Mouse (Mus musculus) neural tube, embryonic 13.5 days (tissue): ENCODE measurements at regions not wholly inside any gene's neighbourhood (a gene's known extent, or its start where the extent isn't known, plus 50 kb on each side); places are given as distances from the start of the nearest gene placed in this dataset.

Experiments
- ATAC-seq: fragments of 200-750 bp; cut with Nextera tagmentation; 2 replicates; pipeline ENCODE4 v1.8.0; 2017; ENCODE audit warnings: low read depth, mild to moderate bottlenecking, moderate TSS enrichment, moderate library complexity
- H3K27ac ChIP-seq: fragments of 300-500 bp; sonication (generic); replicated peaks from 2 replicates; pipeline ENCODE4 v1.5.1; 2015; ENCODE audit warnings: moderate library complexity, mild to moderate bottlenecking, inconsistent platforms
- H3K27me3 ChIP-seq: fragments of 300-500 bp; sonication (generic); 2 replicates; pipeline ENCODE4 v1.6.1; 2015; ENCODE audit warnings: mild to moderate bottlenecking, inconsistent platforms
- H3K36me3 ChIP-seq: fragments of 300-500 bp; sonication (generic); 2 replicates; pipeline ENCODE4 v1.6.1; 2015; ENCODE audit warnings: mild to moderate bottlenecking, inconsistent platforms
- H3K4me1 ChIP-seq: fragments of 300-500 bp; sonication (generic); replicated peaks from 2 replicates; pipeline ENCODE4 v1.6.1; 2015; ENCODE audit warnings: inconsistent platforms
- H3K4me2 ChIP-seq: fragments of 300-500 bp; sonication (generic); 2 replicates; pipeline ENCODE4 v1.6.1; 2015; ENCODE audit warnings: inconsistent platforms, mild to moderate bottlenecking, moderate library complexity
- H3K4me3 ChIP-seq: fragments of 300-500 bp; sonication (generic); 2 replicates; pipeline ENCODE4 v1.5.1; 2015; ENCODE audit warnings: mild to moderate bottlenecking, inconsistent platforms
- H3K9ac ChIP-seq: fragments of 300-500 bp; sonication (generic); 2 replicates; pipeline ENCODE4 v1.6.1; 2015; ENCODE audit warnings: moderate library complexity, mild to moderate bottlenecking, inconsistent platforms
- H3K9me3 ChIP-seq: fragments of 300-500 bp; sonication (generic); 2 replicates; pipeline ENCODE4 v1.6.1; 2016; ENCODE audit warnings: inconsistent platforms
- WGBS: fragments of 180-500 bp; shearing (Covaris S2); methylation state at CpG from one replicate; pipeline ENCODE4 v1.1.7; 2015; 5-methylcytosine and 5-hydroxymethylcytosine counted together

GRCm38 (mm10) chr6:111917248-111917721, 356.3 kb upstream of the Lmcd1 start:
- ATAC-seq = no peak
- WGBS = 80% methylated on average over 6 of the region's 6 CpGs

DNA sequence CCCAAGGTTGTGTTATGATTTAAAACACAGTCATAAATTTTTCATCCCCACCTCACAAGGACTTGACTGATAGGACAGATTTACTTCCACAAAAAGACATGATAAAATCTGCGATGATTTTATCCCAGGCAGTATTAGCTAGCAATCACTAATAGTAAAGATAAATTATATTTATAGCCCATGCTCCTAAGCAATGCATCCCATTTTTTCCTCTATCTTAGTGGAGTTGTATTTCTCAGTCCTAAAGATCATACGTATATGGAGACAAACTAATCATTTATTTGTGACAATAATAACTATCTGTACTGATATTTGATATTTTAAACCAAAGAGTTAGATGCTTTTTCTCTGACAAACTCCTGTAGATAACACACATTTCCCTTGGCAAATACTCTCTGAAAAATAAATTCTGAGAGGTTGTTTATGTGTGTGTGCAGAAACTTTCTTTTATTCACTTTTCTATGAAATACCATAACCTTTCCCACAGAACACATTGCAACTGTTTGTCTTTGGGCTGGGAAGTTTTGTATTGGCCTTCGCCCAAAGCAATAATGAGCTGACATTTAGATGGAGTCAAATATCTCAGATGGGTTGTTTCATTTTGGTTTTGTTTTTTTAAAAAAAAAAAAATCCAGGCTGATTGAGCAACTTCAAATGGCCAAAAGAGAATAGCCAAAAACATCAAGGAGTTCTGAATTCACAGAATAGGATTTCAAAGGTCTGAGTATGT, 355.5 kb upstream of the Lmcd1 start:
- ATAC-seq = no peak
- Histone ChIP-seq H3K36me3 (no peaks in the 10 kb centered on the region), H3K4me1 (peaks cover 11% of the 10 kb centered on the region), H3K27me3 (no peaks in the 10 kb centered on the region), H3K4me3 (no peak overlapping the region), H3K9me3 (no peaks in the 10 kb centered on the region), H3K9ac (no peak overlapping the region), H3K4me2 (no peak overlapping the region), H3K27ac (no peak overlapping the region)
- WGBS = 78% methylated on average over 3 of the region's 3 CpGs

More at GRCm38 (mm10) chr6:111917248-111917721, 356.3 kb upstream of the Lmcd1 start:
- Histone ChIP-seq H3K9ac (no peak overlapping the region), H3K4me2 (no peak overlapping the region), H3K27me3 (no peaks in the 10 kb centered on the region), H3K27ac (no peak overlapping the region), H3K9me3 (no peaks in the 10 kb centered on the region), H3K36me3 (no peaks in the 10 kb centered on the region), H3K4me3 (no peak overlapping the region), H3K4me1 (peaks cover 11% of the 10 kb centered on the region)

GRCm38 (mm10) chr6:111932596-111932995, 341.0 kb upstream of the Lmcd1 start:
- H3K4me2 ChIP-seq = no peak overlapping the region
- H3K27me3 ChIP-seq = no peaks in the 10 kb centered on the region
- no peak overlapping the region for H3K4me3 ChIP-seq
- H3K9me3 ChIP-seq = 0 out of 2 replicates have a peak, but pooled peaks cover 3% of the 10 kb centered on the region
- no peaks in the 10 kb centered on the region for H3K4me1 ChIP-seq
- ATAC-seq = no peak
- H3K9ac ChIP-seq = no peak overlapping the region
- WGBS = 64% methylated on average over 2 of the region's 2 CpGs
- no peak overlapping the region for H3K27ac ChIP-seq
- H3K36me3 ChIP-seq = no peaks in the 10 kb centered on the region

DNA sequence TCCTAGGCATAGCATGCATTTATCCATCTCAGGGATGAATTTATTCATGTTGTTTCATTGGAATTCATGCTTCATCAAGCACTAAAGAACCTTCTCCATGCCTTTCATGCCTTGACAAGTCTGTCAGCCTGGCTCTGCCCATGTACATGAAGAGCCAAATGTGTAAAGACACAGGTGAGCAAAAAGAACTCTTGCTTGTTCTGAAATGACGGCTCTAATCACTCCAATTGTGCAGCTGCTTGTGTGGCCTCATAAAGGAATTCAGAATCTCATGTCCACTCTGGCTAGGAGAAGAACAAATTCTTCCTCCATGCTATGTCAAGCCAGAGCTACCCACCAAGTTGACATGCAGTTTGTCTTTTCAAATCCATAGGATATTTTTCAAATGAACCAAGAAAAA, 319.2 kb upstream of the Lmcd1 start:
- Histone ChIP-seq H3K4me1 (no peaks in the 10 kb centered on the region), H3K9me3 (no peaks in the 10 kb centered on the region), H3K4me2 (no peak overlapping the region), H3K36me3 (no peaks in the 10 kb centered on the region), H3K27ac (no peak overlapping the region), H3K4me3 (no peak overlapping the region), H3K27me3 (no peaks in the 10 kb centered on the region), H3K9ac (no peak overlapping the region)
- ATAC-seq = no peak
- 78% methylated on average over 1 of the region's 1 CpGs for WGBS

DNA sequence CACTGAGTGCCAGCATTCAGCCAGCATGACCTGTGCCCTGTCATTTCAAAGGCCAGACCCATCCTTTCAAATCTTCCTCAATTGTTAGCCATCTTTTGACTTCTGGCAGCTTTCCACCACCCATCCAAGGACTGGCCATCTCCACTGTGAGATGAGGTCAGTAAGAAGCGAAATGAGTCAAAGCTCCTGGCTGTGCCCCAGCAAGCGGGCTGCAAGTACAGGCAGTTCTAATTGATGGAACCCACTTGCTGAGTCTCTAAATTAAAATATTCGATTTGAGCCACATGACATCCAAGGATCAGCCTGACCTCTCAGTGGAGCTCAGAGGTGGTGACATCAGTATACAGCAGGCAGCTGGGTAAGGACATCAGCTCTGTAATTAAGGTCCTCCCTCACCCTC, 307.8 kb upstream of the Lmcd1 start:
- Histone ChIP-seq H3K36me3 (no peaks in the 10 kb centered on the region), H3K4me3 (no peak overlapping the region), H3K9me3 (no peaks in the 10 kb centered on the region), H3K4me1 (no peaks in the 10 kb centered on the region), H3K9ac (no peak overlapping the region), H3K27me3 (no peaks in the 10 kb centered on the region), H3K4me2 (no peak overlapping the region), H3K27ac (no peak overlapping the region)
- no peak for ATAC-seq
- WGBS = 54% methylated on average over 3 of the region's 3 CpGs

DNA sequence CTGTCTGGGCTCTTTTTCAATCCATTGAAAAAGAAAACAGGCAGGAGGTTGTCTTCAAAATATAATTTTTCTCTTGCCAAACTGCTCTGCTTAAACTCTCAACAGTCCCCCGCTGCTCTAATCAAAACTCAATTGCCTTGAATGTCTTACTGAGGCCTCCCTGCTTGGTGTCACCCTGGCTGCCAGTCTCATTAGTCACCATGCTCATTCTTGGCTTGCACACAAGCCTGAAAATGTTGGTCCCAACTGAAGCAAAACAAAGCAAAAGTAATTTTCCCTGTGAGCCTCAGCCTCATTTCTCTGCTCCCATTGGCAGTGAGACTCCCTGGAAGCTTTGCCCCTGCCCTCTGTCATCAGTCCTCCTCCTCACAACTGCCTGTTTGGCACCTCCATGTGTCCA, 288.1 kb upstream of the Lmcd1 start:
- H3K36me3 ChIP-seq = no peaks in the 10 kb centered on the region
- H3K9me3 ChIP-seq = no peaks in the 10 kb centered on the region
- H3K27me3 ChIP-seq = no peaks in the 10 kb centered on the region
- no peaks in the 10 kb centered on the region for H3K4me1 ChIP-seq
- WGBS = 79% methylated on average over 1 of the region's 1 CpGs
- no peak overlapping the region for H3K4me2 ChIP-seq
- H3K9ac ChIP-seq = no peak overlapping the region
- H3K4me3 ChIP-seq = no peak overlapping the region
- no peak overlapping the region for H3K27ac ChIP-seq
- no peak for ATAC-seq

DNA sequence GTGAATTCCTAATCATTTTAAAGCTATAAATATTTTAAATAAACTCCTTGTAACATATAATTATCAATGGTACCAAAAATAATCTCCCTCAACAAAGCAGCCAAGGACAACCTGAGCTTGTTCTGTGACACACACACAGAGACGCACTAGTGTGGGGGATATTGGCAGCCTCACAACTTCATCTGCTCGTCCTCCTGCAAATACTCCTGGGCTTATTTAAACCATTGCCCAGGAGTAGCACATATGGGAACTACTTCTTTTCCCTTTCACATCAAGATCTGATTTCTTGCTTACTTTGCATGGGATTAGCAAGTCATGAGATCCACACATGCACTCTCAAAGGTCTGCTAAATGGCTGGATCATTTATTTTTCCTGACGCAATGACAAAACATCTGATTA, 277.7 kb upstream of the Lmcd1 start:
- H3K27ac ChIP-seq = no peak overlapping the region
- no peaks in the 10 kb centered on the region for H3K9me3 ChIP-seq
- WGBS = 72% methylated on average over 3 of the region's 3 CpGs
- H3K4me3 ChIP-seq = no peak overlapping the region
- no peaks in the 10 kb centered on the region for H3K4me1 ChIP-seq
- no peak overlapping the region for H3K9ac ChIP-seq
- ATAC-seq = no peak
- H3K36me3 ChIP-seq = no peaks in the 10 kb centered on the region
- no peak overlapping the region for H3K4me2 ChIP-seq
- H3K27me3 ChIP-seq = no peaks in the 10 kb centered on the region

DNA sequence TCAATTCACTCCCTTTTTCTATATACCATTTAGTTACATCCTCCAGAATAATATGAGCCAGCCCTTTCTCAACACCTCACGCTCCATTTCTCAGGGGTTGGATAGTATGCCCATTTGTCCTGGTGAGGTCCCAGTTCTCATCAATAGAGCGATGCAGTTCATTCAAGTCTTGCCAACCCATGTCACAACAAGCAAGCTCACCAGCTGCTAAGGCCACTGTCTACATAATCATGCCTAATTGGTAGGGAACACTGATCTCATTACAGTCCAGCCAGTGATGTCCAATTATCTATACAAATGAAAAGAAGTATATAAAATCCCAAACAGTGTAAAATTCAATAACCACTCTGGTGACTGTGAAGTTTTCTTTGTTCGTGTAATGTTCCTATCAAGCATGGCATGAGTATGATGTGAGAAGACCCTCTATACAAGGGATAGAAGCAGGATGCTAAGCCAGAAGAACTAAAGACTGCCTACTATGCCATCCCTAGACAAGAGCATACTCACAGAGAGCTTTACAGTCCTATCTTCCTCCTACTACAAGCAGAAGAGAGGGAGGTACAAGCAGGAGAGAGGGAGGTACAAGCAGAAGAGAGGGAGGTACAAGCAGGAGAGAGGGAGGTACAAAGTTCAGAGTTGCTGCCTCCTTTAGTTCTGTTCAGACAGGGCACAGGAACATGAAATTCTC, 269.6 kb upstream of the Lmcd1 start:
- no peak overlapping the region for H3K4me3 ChIP-seq
- no peak overlapping the region for H3K27ac ChIP-seq
- H3K9me3 ChIP-seq = no peaks in the 10 kb centered on the region
- H3K36me3 ChIP-seq = no peaks in the 10 kb centered on the region
- 82% methylated on average over 3 of the region's 3 CpGs for WGBS
- no peaks in the 10 kb centered on the region for H3K4me1 ChIP-seq
- H3K27me3 ChIP-seq = no peaks in the 10 kb centered on the region
- no peak overlapping the region for H3K9ac ChIP-seq
- no peak for ATAC-seq
- H3K4me2 ChIP-seq = no peak overlapping the region

DNA sequence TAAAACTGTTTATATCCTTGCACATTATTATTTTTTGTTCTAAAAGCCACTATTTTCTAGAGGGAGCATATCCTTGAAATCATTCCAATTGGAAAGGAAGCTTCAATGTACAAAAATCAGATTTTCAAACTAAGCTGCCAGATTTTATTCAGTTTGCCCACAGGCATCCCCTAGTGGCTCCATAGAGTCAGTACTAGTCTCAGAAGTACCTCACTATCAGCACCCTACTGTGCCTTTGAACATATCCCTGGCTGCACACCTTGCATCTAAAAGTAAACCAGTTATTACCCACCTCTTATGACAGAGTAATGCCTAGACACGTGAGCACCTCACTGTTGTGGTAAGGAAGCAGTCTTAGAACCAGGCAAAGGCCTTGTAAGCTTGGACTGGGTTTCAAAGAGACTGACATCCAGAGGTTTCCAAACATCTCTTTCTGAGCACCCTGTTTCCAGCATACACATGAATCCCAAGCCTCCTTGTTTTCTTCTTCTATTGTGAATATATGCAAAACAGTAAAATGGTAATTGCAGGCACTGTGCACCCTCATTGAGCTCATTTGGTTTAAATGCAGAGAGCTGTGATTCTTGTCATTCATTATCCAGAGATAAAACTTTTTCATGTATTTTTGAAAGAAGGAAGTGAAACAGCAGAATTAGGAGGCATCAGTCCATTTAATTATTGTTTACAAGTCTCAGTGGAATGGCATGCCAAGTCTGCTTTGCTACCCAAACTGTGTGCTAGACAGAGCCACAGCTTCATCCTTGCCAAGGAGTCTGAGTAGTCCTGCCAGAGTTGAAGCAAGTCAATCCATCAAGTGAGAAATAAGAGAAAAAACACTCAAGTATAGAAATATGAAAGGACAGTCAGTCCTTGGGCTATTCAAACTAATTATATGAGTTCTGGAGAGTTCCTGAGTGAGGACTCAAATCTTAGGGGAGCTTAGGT, 247.0 kb upstream of the Lmcd1 start:
- no peak for ATAC-seq
- Histone ChIP-seq H3K9ac (no peak overlapping the region), H3K36me3 (no peaks in the 10 kb centered on the region), H3K27me3 (no peaks in the 10 kb centered on the region), H3K4me2 (no peak overlapping the region), H3K4me1 (no peaks in the 10 kb centered on the region), H3K27ac (no peak overlapping the region), H3K9me3 (no peaks in the 10 kb centered on the region), H3K4me3 (no peak overlapping the region)
- 55% methylated on average over 1 of the region's 1 CpGs for WGBS

- H3K9ac ChIP-seq = no peak overlapping the region
- ATAC-seq = peak; percentile 81
- H3K27ac ChIP-seq = 0 out of 2 replicates have a peak overlapping the region, but pooled peaks have one; percentile 18
- no peaks in the 10 kb centered on the region for H3K36me3 ChIP-seq
- no peak overlapping the region for H3K4me2 ChIP-seq
- H3K4me1 ChIP-seq = no peaks in the 10 kb centered on the region
- no peaks in the 10 kb centered on the region for H3K9me3 ChIP-seq
- WGBS = 79% methylated on average over 6 of the region's 6 CpGs
- no peaks in the 10 kb centered on the region for H3K27me3 ChIP-seq
- no peak overlapping the region for H3K4me3 ChIP-seq
These were observed 222.9 kb upstream of the Lmcd1 start for GRCm38 (mm10) chr6:112050548-112051184.

- no peaks in the 10 kb centered on the region for H3K9me3 ChIP-seq
- H3K4me1 ChIP-seq = no peaks in the 10 kb centered on the region
- no peak for ATAC-seq
- no peak overlapping the region for H3K4me2 ChIP-seq
- no peak overlapping the region for H3K4me3 ChIP-seq
- no peaks in the 10 kb centered on the region for H3K27me3 ChIP-seq
- no peak overlapping the region for H3K27ac ChIP-seq
- H3K9ac ChIP-seq = no peak overlapping the region
- H3K36me3 ChIP-seq = no peaks in the 10 kb centered on the region
- WGBS = 73% methylated on average over 6 of the region's 6 CpGs
These were observed 221.4 kb upstream of the Lmcd1 start for GRCm38 (mm10) chr6:112052193-112052592.
